Mouse (Mus musculus) layer of hippocampus, adult 9-11 months (tissue): ENCODE results near the gene Ceacam1.
"Not testable (repeated sequence)": the region's sequence is repeated elsewhere in the genome, so short reads cannot be mapped to it uniquely, and the experiment has no call there.

Experiments
- DNase-seq: peaks from one replicate; pipeline ENCODE4 v3.0.0; 2022

Ceacam1 gene

GRCm38 (mm10) chr7:25439978-25440815, 37.2 kb downstream of the Ceacam1 start:
- no peak for DNase-seq

- no peak for DNase-seq
Measured at GRCm38 (mm10) chr7:25439124-25439822, 38.1 kb downstream of the Ceacam1 start.

- DNase-seq, result no peak
Measured at GRCm38 (mm10) chr7:25436704-25437103, 40.7 kb downstream of the Ceacam1 start.

GRCm38 (mm10) chr7:25436226-25436625, 41.2 kb downstream of the Ceacam1 start:
- no peak for DNase-seq

- no peak for DNase-seq
Measured at GRCm38 (mm10) chr7:25435546-25435851, 41.9 kb downstream of the Ceacam1 start.

GRCm38 (mm10) chr7:25434654-25435545, 42.5 kb downstream of the Ceacam1 start:
- no peak for DNase-seq

GRCm38 (mm10) chr7:25433781-25434560, 43.4 kb downstream of the Ceacam1 start:
- no peak for DNase-seq

- peak; percentile 26 for DNase-seq
Measured at GRCm38 (mm10) chr7:25433007-25433541, 44.3 kb downstream of the Ceacam1 start.

- DNase-seq, result no peak
Measured at GRCm38 (mm10) chr7:25432381-25432780, 45.0 kb downstream of the Ceacam1 start.

GRCm38 (mm10) chr7:25429886-25430784, 47.3 kb downstream of the Ceacam1 start:
- DNase-seq, result no peak

GRCm38 (mm10) chr7:25428321-25428720, 49.1 kb downstream of the Ceacam1 start:
- no peak for DNase-seq

GRCm38 (mm10) chr7:25427144-25427543, 50.3 kb downstream of the Ceacam1 start:
- no peak for DNase-seq

- not testable (repeated sequence) for DNase-seq
Measured at GRCm38 (mm10) chr7:25426380-25426779, 51.0 kb downstream of the Ceacam1 start.

- DNase-seq, result peak; percentile 69
Measured at GRCm38 (mm10) chr7:25424429-25424828, 53.0 kb downstream of the Ceacam1 start.

- DNase-seq, result no peak
Measured at GRCm38 (mm10) chr7:25422286-25422841, 55.0 kb downstream of the Ceacam1 start.

GRCm38 (mm10) chr7:25419943-25420342, 57.5 kb downstream of the Ceacam1 start:
- no peak for DNase-seq

GRCm38 (mm10) chr7:25419536-25419935, 57.9 kb downstream of the Ceacam1 start:
- DNase-seq, result no peak

- no peak for DNase-seq
Measured at GRCm38 (mm10) chr7:25417597-25417996, 59.8 kb downstream of the Ceacam1 start.

GRCm38 (mm10) chr7:25412833-25413441, 64.5 kb downstream of the Ceacam1 start, which contains the start of gene Cxcl17:
Gene Cxcl17, minus strand, starts transcription at chr7:25412886.
- DNase-seq, result no peak

GRCm38 (mm10) chr7:25411861-25412260, 65.5 kb downstream of the Ceacam1 start:
- DNase-seq, result no peak
